Mouse (Mus musculus) midbrain, embryonic 11.5 days (tissue): ENCODE measurements around the gene Brd3. TPM values are rescaled to one million over a fixed set of nuclear protein-coding genes. Genes with fewer than 3 reads are reported as not detected.
"Not testable (repeated sequence)": the region's sequence is repeated elsewhere in the genome, so short reads cannot be mapped to it uniquely, and the experiment has no call there.

Experiments
- ATAC-seq: fragments of 200-750 bp; cut with Nextera tagmentation; 2 replicates; pipeline ENCODE4 v1.8.0; 2017; ENCODE audit warnings: moderate TSS enrichment, moderate library complexity; ENCODE audit not compliant: low FRiP score
- DNase-seq: peaks from one replicate; pipeline ENCODE4 v3.0.0; 2015; ENCODE audit warnings: low spot score; ENCODE audit errors: missing footprints
- H3K27ac ChIP-seq: fragments of 300-500 bp; sonication (generic); 2 replicates; pipeline ENCODE4 v1.5.1; 2014; ENCODE audit warnings: low read depth, low read length
- H3K27me3 ChIP-seq: fragments of 300-500 bp; sonication (generic); 2 replicates; pipeline ENCODE4 v1.6.1; 2014; ENCODE audit warnings: mild to moderate bottlenecking, low read length, moderate library complexity, mixed read lengths; ENCODE audit not compliant: control insufficient read depth, insufficient read depth
- H3K36me3 ChIP-seq: fragments of 300-500 bp; sonication (generic); 2 replicates; pipeline ENCODE4 v1.6.1; 2014; ENCODE audit warnings: mild to moderate bottlenecking, low read length, moderate library complexity, mixed read lengths; ENCODE audit not compliant: control insufficient read depth, insufficient read depth
- H3K4me1 ChIP-seq: fragments of 300-500 bp; sonication (generic); 2 replicates; pipeline ENCODE4 v1.6.1; 2014; ENCODE audit warnings: low read length; ENCODE audit not compliant: control insufficient read depth, insufficient read depth
- H3K4me2 ChIP-seq: fragments of 300-500 bp; sonication (generic); 2 replicates; pipeline ENCODE4 v1.6.1; 2014; ENCODE audit warnings: mild to moderate bottlenecking, moderate library complexity
- H3K4me3 ChIP-seq: fragments of 300-500 bp; sonication (generic); 2 replicates; pipeline ENCODE4 v1.5.1; 2014; ENCODE audit warnings: low read depth, low read length
- H3K9ac ChIP-seq: fragments of 300-500 bp; sonication (generic); 2 replicates; pipeline ENCODE4 v1.6.1; 2014; ENCODE audit warnings: low read length
- H3K9me3 ChIP-seq: fragments of 300-500 bp; sonication (generic); 2 replicates; pipeline ENCODE4 v1.6.1; 2016; ENCODE audit warnings: low read length; ENCODE audit not compliant: control insufficient read depth
- WGBS: fragments of 180-500 bp; shearing (Covaris S2); extraction: QIAGEN DNeasy Blood & Tissue Kit; methylation state at CpG from one replicate; pipeline ENCODE4 v1.1.7; 2014; 5-methylcytosine and 5-hydroxymethylcytosine counted together
- polyA plus RNA-seq: library from polyadenylated mRNA; unstranded; fragments of >200 nt; fragmentation: Nextera tagmentation; extraction: Ambion mirVana; gene quantifications from 2 replicates; pipeline ENCODE4 v1.2.1, GENCODE M21; 2014

The Brd3 gene
- polyA plus RNA-seq: 168 and 189 TPM in 2 replicates

DNA sequence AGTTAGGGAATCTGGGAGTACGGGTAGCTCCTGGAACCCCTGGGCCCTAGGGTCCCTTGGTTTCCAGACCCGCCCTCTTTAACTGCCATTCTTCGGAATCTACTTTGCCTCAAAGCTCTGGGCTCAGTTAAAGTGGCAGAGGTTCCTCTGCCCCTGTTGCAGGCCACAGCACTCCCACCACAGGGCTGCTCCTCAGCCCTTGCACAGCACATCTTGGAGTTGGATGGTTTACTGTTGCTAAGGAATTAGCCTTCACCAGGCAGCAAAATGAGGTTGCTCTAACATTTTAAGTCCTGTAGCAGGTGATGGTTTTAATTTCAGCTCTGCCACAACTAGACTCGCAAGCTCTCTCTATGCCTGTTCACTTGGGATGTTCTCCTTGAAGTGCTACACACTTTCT, at the start of gene Brd3:
Brd3 (minus strand) TSS at position 101 of the 400 bp plus-strand sequence.
- H3K36me3 ChIP-seq: no peaks in the 10 kb centered on the region
- H3K4me3 ChIP-seq: no peak within 1 kb of the TSS
- no peaks in the 10 kb centered on the region for H3K4me1 ChIP-seq
- ATAC-seq (no peak), DNase-seq (no peak)
- H3K27ac ChIP-seq: no peak within 1 kb of the TSS
- H3K27me3 ChIP-seq: no peaks in the 10 kb centered on the region
- H3K4me2 ChIP-seq: no peak within 1 kb of the TSS
- no peak within 1 kb of the TSS for H3K9ac ChIP-seq
- WGBS: 69% methylated on average over 4 of the region's 4 CpGs
- H3K9me3 ChIP-seq: no peaks in the 10 kb centered on the region

DNA sequence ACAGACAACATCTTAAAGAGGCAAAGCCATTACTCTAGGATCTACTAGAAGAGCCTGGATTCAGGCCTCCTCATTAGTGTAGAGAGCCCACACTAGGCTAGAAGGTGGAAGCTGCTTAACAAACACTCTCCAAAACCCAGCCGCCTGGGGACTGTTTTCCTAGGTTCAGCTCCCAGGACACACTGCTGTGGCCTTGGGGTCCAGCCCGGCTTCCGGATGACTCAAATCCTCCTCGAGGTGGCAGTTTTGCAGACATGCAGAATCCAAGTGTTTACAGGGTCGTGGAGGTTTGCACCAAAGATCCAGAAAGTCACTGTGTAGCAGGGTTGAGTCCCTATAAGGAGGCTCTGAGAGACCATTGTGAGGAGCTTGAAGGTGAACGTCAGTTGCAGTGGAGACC, 49.5 kb upstream of the Brd3 start:
- H3K4me2 ChIP-seq: no peak overlapping the region
- no peak for DNase-seq
- no peak overlapping the region for H3K9ac ChIP-seq
- H3K4me3 ChIP-seq: no peak overlapping the region
- H3K27ac ChIP-seq: no peak overlapping the region
- H3K36me3 ChIP-seq: no peaks in the 10 kb centered on the region
- H3K9me3 ChIP-seq: no peaks in the 10 kb centered on the region
- 80% methylated on average over 6 of the region's 6 CpGs for WGBS
- no peaks in the 10 kb centered on the region for H3K4me1 ChIP-seq
- no peak for ATAC-seq
- H3K27me3 ChIP-seq: no peaks in the 10 kb centered on the region

GRCm38 (mm10) chr2:27554308-27554707, 46.8 kb upstream of the Brd3 start:
- no peak overlapping the region for H3K9ac ChIP-seq
- WGBS: 86% methylated on average over 9 of the region's 9 CpGs
- ATAC-seq: no peak

GRCm38 (mm10) chr2:27552620-27553287, 45.3 kb upstream of the Brd3 start:
- no peaks in the 10 kb centered on the region for H3K9me3 ChIP-seq
- WGBS: 19% methylated on average over 7 of the region's 7 CpGs
- no peak overlapping the region for H3K27ac ChIP-seq
- no peak overlapping the region for H3K4me2 ChIP-seq
- no peak overlapping the region for H3K9ac ChIP-seq
- H3K4me3 ChIP-seq: no peak overlapping the region
- ATAC-seq: no peak
- no peaks in the 10 kb centered on the region for H3K4me1 ChIP-seq
- DNase-seq: peak; percentile 98
- H3K27me3 ChIP-seq: no peaks in the 10 kb centered on the region
- H3K36me3 ChIP-seq: no peaks in the 10 kb centered on the region

More at GRCm38 (mm10) chr2:27554308-27554707, 46.8 kb upstream of the Brd3 start:
- Histone ChIP-seq H3K4me1 (no peaks in the 10 kb centered on the region), H3K4me2 (no peak overlapping the region), H3K36me3 (no peaks in the 10 kb centered on the region), H3K27me3 (no peaks in the 10 kb centered on the region), H3K9me3 (no peaks in the 10 kb centered on the region), H3K4me3 (no peak overlapping the region), H3K27ac (no peak overlapping the region)
- no peak for DNase-seq

DNA sequence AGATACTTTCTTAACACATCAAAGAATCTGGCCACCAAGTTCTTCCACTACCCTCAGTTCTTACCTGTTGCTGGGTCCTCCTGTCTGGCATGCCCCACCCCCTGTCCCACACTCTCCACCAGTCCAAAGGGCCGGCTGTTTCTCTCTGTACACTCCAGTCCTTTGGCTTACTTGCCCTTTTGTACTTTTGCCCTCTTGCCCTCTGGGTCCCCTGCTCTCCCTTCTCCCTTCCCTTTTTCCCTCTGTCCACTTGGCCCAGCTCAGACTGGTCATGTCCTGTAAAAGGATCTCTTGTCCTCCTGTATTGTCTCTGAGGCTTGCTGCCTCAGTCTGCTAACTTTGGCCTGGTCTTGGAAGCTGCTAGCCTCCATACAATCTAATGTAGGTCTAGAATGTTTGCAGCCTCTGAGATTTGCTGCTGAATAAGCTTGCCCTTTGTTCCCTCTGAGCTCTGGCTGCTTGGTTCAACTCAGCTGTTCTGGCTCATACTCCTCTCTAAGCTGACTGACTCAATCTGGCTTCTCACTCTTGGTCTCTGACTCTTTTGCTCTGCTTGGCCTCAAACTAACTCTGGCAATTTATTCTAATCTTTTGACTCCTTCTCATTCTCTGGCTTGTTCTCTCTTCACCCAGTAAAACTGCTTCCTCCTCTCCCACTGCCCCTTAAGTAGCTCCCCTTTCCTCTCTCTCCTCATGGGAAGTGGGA, 41.4 kb upstream of the Brd3 start:
- no peak overlapping the region for H3K4me2 ChIP-seq
- ATAC-seq (no peak), DNase-seq (peak; percentile 69)
- H3K27me3 ChIP-seq: no peaks in the 10 kb centered on the region
- no peaks in the 10 kb centered on the region for H3K4me1 ChIP-seq
- no peak overlapping the region for H3K27ac ChIP-seq
- 89% methylated on average over 1 of the region's 1 CpGs for WGBS
- H3K9ac ChIP-seq: no peak overlapping the region
- H3K36me3 ChIP-seq: no peaks in the 10 kb centered on the region
- no peak overlapping the region for H3K4me3 ChIP-seq
- no peaks in the 10 kb centered on the region; the same call in 1 of the 2 replicates for H3K9me3 ChIP-seq

DNA sequence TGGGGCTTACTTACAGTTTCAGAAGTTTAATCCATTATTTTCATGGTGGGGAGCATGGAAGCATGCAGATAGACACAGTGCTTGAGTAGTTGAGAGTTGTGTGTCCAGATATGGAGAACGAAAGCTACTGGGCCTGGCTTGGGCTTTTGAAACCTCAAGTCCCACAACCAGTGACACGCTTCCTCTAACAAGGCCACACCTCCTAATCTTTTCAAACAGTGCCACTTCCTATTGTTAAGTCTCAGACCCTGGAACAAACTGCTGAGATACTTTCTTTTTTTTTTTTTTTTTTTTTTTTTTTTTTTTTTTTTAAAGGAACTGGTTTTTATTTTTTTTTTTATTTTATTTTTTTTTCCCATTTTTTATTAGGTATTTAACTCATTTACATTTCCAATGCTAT, 40.5 kb upstream of the Brd3 start:
- Histone ChIP-seq H3K9ac (no peak overlapping the region), H3K4me2 (no peak overlapping the region), H3K27ac (no peak overlapping the region), H3K4me1 (no peaks in the 10 kb centered on the region), H3K36me3 (no peaks in the 10 kb centered on the region), H3K9me3 (no peaks in the 10 kb centered on the region; the same call in 1 of the 2 replicates), H3K27me3 (no peaks in the 10 kb centered on the region), H3K4me3 (no peak overlapping the region)
- 84% methylated on average over 2 of the region's 2 CpGs for WGBS
- ATAC-seq (no peak), DNase-seq (peak; percentile 84)

DNA sequence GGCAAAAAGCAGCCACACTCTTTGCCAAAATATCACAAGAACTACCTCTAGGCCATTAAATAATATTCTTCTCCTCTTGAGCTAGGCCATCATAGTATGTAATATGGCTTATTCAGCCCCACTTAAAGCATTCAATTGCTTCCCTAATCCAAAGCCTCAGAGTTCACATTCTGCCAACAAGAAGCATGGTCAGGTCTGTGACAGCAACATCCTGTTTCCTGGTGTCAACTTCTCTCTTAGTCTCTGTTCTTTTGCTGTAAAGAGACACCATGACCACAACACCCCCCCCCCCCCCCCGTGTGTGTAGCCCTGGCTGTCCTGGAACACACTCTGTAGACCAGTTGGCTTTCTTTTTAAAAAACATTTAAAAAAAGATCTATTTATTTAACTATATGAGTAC, 39.9 kb upstream of the Brd3 start:
- no peak for DNase-seq
- H3K27me3 ChIP-seq: no peaks in the 10 kb centered on the region
- H3K4me2 ChIP-seq: no peak overlapping the region
- no peaks in the 10 kb centered on the region; the same call in 1 of the 2 replicates for H3K9me3 ChIP-seq
- H3K4me1 ChIP-seq: no peaks in the 10 kb centered on the region
- no peak overlapping the region for H3K27ac ChIP-seq
- 45% methylated on average over 1 of the region's 1 CpGs for WGBS
- no peaks in the 10 kb centered on the region for H3K36me3 ChIP-seq
- no peak for ATAC-seq
- no peak overlapping the region for H3K4me3 ChIP-seq
- H3K9ac ChIP-seq: no peak overlapping the region

GRCm38 (mm10) chr2:27546041-27546440, 38.6 kb upstream of the Brd3 start:
- H3K9ac ChIP-seq, H3K4me3 ChIP-seq, H3K4me2 ChIP-seq, H3K9me3 ChIP-seq, H3K27me3 ChIP-seq, H3K27ac ChIP-seq, ATAC-seq, H3K36me3 ChIP-seq, H3K4me1 ChIP-seq: not testable (repeated sequence)
- WGBS: 93% methylated on average over 8 of the region's 8 CpGs
- peak; percentile 28 for DNase-seq

DNA sequence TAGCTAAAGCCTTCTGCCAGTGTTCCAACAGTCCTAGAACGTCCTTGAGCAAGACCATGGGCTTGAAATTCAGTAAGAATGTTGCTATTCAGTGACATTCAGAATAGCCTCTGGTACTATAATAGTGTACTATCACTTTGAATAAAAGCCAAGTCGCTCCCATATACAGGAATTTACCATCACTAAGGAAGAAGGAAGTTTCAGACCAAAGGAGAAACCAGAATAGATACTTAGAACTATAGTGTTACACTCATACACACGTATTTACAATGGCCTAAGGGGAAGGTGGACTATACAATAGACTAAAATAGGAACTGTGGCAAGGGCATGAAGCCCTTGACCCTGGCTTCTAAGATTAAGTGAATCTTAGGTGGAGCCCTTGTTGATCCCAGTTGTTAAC, 38.1 kb upstream of the Brd3 start:
- not testable (repeated sequence) for H3K36me3 ChIP-seq, H3K9ac ChIP-seq, H3K27ac ChIP-seq, H3K4me1 ChIP-seq, H3K4me3 ChIP-seq, H3K4me2 ChIP-seq, H3K27me3 ChIP-seq, H3K9me3 ChIP-seq, ATAC-seq, DNase-seq
- 89% methylated on average over 3 of the region's 3 CpGs for WGBS
